Mouse (Mus musculus) skeletal muscle tissue, adult 2 months (tissue): ENCODE measurements at regions not wholly inside any gene's neighbourhood (a gene's known extent, or its start where the extent isn't known, plus 50 kb on each side); places are given as distances from the start of the nearest gene placed in this dataset.

Source experiments
- DNase-seq: peaks from one replicate; pipeline ENCODE4 v3.0.0-alpha.2; 2012; ENCODE audit warnings: low read depth, low spot score

DNA sequence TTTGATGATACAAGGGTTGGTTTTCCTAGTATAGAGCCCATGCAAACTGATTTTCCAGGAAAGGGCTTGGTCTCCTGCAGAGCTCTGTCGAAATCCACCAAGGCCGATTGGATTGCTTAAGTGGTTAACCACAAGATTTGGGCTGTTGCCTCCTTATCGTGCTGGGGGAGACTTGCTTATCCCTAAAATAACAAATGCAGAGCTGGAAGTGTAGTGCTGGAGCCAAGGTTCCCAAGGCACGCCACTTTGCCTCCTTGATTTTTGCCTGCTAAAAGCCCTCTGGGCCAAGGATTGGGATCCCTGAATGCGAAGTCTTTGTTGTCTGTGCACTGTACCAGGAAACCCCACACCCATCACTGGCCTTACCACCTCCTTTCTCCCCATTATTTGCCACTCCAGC, 52.8 kb upstream of the Tmem178 start:
- DNase-seq = no peak

DNA sequence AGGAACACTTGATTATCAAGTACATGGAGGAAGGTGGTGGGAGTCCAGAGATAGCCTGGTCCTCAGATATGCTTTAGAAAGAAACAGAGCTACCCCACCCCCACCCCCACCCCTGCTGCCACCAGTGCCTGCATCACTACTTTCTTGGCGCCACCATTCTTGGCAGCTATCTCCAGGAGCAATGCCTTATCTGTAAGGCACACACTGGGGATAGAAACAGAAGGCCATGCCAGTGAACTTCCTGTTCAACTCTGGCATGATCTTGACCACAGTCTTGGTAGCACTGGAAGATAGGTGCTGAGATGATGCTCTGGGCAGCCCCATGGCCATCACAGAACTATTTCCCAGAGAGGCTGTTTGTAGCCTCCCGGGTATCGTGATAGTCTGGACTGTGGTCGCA, 55.3 kb upstream of the Tmem178 start:
- DNase-seq = no peak

DNA sequence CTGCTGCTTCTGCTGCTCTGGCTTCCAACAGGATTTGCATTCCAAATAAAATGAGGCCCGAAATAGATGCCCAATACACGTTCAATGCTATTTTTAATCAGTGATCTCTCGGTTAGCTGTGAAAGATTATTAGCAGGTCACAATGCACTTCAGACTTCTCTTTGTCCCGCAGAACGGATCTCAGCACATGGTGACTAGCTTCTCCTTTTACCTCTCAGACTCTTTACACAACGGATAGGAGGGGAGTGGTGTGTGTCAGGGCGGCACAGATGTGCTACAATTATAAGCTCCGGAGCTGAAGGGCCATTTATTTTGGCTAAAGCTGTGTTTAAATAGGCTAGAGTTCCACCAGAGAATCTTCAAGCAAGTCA, 56.7 kb upstream of the Tmem178 start:
- DNase-seq = no peak

DNA sequence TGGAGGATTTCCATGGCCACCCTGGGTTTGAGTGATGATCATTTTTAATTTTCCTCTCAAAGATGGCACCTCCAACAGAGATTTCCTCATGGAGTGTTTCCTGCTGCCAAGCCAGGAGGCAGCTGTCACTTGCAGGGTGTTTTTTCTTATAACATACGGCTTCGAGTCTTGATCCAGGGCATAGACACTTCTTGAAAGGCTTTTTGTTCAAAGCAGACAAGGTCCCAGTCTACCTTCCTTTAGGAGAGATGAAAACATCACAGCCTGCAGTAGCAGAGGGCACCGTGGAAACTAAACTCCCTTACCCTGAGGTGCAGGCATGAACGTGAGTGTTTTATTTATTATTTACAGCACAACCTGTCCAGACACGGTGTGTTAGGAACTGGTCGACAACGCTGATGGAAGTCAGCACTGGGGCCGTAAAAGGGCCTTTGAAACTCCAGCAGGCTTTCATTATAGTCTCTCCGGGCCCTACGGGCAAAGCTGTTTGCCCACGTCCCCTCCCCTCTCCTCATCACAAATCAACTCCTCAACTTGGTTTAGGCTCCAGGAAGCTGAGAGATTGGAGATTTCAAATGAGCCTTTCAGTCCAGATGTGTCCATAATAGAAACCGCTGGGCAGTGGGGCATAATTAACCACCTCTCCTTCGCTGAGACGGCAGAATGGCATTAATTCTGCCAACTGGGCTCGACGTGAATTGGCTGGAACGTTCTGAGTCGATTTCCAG, 57.2 kb upstream of the Tmem178 start:
- no peak for DNase-seq

DNA sequence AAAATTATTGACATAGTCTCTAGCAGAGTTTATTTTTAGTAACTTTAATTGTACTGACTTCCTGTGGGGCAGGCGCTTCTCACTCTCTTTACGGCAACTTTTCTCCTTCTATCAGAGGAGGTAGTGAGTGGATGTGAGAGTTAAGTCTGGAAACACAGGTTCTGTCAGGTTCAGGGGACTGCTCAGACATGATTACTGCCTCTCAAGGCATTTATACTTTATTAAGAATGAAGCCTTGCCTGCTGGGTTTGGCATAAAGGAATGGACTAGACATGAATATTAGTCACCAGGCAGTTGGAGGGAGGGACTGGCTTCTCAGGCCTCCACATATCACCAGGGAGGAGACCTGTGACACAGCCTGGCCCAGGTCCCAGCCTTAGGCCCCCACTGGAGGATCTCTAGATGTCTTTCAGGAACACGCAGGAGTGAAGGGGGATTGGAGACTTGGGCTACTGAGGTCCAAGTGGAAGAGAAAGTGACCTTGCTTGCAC, 58.2 kb upstream of the Tmem178 start:
- DNase-seq = no peak

DNA sequence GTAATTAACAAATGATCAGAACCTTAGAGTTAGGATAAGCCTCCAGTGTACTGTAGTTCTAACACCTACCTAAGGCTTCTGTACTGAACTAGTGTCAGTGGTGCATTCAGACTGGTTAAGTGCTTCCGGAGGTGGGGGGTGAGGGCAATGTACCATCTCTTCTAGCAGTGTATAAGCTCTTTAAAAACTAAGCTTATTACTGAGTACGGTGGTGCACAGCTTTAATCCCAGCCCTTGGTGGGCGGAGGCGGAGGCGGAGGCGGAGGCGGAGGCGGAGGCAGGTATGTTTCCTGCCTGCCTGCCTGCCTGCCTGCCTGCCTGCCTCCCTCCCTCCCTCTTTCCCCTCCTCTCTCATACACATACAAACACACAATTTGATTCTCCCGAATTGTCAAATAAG, 58.7 kb upstream of the Tmem178 start:
- no peak for DNase-seq

DNA sequence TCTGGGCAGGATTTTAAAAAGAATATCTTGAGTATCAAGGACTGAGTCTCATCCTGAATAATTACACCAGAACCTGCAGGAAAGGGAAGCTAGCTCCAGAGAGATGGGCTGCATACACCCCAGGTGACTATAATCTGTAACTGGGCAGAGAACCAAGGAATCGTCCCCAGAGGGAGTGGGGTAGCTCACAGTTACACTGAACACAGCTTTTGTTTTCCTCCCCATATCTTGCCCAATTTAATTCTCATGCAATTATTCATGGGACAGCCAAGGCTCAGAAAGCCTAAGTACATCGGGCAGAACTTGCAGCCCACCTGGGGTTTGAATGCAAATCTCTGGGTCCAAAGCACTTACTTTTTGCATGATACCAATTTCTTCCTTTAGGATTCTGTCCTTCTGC, 59.5 kb upstream of the Tmem178 start:
- DNase-seq = no peak

DNA sequence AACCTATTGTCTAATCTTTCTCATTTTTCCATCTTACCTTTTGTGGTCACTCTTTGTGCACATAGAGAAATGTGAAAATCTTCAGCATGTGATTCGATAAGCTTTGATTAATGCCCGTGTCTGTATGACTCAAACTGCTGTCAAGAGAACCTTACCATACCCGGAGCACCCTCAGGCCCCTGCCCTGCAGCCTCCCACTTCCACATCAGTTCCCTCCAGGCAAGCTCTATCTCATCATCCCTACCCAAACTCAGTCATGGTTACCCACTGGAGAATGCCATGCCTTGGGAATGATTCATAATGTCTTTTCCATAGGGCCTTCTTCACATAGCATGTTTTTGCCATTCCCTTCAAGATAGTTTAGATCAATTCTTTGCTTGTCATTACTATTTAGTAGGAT, 62.0 kb upstream of the Tmem178 start:
- no peak for DNase-seq

DNA sequence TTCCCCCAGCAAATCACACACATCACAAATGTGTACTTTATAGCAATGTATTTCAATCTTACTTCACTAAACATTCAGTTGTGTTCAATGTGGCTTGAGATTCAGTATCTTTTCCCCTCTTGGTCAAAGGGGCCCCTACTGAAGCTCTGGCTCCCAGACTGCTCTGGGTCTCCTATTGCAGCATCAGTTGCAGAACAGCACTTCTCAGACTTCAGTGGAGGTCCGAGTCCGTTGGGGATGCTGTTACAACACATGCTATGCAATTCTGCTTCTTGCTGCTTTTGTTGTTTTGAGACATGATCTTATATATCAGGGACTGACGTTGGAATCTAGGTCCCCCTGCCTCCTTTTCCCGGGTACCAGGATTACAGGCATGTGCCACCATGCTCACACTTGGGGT, 64.1 kb upstream of the Tmem178 start:
- DNase-seq = no peak

DNA sequence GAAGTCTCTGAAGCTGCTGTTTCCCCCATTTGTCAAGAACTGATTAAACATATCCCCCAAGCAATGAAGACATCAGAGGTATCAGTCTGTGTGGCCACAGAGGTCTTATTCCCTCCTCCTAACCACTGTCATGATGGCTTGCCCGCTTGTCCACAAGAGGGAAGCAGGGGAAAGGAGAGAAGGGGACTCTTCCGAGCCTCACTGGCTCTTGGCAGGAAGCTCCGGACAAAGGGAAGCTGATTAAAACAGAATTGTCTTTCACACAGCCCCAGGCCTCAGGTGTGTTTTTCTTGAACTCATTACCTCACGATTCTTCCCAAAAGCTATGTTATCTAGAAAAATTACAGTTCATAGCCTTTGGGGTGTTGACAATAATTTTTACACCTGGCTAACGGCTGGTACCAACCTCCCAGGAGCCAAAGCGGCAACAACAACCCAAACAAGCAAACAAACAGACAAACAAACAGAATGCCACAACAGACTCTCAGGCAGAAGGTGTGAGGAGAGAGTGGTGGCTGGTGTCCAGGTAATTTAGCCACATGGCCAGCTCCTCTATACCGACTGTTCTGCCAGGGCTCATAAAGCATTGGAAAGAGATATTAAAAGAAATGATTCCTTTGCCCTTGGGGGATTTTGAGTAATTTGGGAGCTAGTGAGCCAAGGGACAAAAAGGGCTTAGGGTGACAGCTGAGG, 68.9 kb upstream of the Tmem178 start:
- DNase-seq = peak; percentile 15

DNA sequence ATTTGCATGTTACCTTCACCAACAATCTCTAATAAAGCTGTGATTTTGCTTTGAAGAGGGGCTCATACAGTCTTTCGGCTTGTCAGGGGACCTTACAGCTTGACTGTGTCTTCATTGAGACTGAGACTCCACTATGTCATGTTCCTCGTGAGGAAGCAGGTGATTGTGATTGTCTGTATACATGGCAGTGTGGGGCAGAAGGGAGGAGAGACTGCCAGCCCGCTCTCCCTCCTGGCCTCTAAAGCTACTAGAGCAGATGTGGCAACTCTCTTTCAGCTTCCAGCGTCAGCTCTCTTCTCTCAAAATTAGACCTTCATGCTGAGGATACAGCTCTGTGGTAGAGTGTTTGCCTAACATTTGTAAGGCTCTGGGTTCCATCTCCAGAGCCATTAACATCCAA, 73.5 kb upstream of the Tmem178 start:
- DNase-seq = no peak

DNA sequence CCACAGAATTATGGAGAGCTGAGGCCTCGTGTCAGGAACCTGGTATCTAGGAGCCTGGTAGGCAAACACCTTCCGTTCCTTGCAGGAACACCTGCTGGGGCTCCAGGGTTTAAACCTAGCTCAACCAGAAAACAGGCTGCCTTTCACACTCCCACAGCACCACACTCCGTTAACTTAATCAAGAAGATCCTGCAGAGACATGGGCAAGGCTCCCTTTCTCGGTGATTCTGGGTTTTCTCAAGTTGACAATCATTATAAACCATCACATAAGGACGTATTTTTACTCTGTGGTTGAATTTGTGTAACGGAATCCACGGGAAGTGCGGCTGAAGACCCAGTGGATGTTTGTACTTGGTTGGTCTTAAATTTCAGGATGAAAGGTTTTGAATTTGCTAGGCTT, 82.1 kb upstream of the Tmem178 start:
- DNase-seq = no peak

DNA sequence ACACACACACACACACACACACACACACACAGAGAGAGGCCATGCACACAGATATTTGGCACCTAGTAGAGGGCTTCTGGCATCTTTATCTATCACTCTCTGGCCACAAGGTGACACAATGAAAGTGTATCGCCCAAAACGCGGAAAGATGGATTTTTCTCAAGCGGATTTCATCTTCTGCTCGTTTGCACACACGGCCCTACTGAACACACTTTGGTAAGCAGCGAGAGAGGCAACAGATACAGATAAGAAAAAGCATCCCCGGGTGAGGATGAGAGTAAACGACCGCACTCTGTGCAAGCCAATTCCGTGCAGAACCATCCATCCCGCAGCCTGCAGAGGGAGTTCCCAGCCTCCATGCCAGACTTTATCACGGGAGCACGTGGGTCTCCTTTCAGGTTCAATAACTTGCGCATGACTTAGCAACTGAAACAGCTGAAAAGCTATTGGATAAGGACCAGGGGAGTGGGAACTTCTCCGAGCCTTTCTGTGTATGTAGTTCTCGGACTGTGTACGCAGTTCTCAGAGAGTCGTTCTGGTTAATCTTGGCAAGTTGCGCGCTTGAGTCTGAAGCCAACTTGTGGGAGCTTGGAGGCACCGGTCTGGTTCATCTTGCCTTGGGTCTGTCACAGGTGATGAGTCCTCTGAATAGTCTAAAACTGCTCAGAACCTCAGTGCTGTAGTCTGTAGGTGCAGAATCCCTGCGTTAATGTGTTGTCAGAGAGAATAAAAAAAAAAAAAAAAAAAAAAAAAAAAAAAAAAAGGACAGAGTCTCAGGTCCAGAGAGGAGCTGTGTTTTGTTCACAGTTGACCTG, 97.2 kb upstream of the Tmem178 start:
- DNase-seq = no peak

DNA sequence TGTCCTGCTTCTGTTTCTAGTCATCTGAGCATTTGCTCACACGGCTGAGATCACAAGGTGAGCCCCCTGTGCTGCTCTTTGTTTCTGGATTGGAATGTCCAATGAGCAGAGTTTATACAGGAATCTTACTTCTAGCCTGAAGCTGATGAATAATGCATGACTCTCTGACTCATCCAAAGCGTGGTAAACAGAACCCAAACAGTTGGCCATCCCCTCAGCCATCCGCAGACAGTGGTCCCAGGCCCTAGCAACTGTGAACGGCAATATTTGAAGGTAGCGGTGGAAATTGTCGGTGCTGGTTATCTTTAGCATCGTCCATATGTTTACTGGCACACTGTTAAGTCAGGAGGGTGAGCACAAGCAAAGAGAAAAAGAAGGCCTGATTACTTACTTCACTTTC, 99.1 kb upstream of the Tmem178 start:
- no peak for DNase-seq

DNA sequence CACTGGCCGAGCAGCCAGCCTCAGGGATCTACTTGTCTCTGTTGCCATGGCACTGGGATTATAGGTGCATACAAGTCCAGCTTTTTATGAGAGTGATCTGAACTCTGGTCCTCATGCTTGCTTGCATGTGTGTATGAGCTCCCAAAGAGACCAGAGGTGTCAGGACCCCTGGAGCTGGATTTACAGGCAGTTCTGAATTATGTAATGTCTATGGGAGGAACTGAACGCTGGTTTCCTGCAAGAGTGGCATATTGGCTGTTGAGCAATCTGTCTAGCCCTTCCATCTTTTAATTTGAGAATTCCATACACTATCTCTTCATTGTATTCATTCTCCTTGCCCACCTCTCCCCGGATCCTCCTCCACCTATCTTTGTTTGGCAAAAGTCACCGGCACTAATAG, 102.5 kb upstream of the Tmem178 start:
- no peak for DNase-seq

DNA sequence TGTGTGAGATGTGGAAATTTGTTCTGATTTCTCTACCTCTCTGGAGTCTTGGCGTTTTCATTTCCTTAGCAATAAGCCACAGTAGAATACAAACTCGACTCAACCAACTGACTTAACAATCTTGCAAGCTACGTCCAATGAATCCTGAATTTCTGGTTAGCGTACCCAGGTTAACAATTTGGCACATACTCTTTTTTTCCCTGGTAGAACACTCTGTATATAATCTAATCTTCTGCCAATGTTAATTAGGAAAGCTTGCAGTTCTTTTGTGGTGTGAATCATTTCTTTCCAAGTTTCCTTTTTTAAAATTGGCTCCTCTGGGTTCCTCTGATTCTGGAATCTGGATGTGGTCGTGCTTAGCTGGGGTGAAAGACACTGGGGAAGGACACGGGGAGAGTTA, 103.5 kb upstream of the Tmem178 start:
- no peak for DNase-seq

DNA sequence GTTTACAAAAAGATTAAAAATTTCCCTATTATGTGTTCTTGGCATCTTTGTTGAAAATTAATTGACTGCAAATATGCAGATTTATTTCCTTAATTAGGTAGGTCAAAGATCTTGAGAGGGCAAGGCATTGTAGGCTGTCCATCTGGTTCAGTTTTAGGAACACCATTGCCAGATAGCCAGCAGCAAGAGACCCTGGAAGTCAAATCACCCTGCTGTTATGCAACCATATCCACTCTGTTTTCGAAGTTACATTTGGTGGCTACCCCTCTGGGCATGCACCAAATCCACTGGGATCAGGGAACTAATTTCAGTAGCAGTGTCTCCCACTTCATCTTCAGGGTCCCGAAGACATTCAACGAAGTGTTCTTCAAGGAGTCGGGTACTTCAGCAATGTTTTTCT, 104.0 kb upstream of the Tmem178 start:
- DNase-seq = no peak

DNA sequence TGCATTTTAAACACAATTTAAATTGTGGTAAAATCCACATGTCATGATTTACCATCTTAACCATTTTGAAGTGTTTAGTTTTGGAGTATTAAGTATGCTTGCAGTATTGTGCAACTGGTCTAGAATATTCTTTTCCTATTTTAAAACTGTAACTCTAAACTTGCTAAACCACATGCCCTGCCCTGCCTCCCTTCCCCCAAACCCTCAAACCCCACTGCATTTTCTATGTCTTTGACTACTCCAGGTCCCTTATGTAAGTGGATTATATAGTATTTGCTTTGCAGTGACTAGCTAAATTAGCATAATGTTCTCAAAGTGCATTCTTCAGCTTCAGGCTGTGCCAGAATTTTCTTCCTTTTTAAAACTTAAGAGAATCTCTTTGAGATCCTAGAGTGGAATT, 106.4 kb upstream of the Map4k3 start:
- no peak for DNase-seq

DNA sequence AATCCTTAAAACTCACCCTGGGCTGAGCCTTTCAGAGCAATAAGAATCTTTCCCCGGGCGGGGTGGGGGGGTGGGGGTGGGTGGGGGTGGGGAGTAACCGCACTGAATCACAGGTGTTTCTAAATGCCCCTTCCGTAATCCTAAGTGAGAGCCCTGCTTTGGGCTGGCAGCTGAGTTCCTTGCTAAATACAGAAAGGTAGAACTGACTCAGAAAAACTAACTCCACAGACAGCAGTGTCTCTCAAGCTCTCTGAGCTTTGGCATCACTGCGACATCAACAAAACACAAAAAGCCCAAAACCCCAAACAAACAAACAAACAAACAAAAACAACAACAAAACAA, 105.9 kb upstream of the Map4k3 start:
- DNase-seq = no peak

DNA sequence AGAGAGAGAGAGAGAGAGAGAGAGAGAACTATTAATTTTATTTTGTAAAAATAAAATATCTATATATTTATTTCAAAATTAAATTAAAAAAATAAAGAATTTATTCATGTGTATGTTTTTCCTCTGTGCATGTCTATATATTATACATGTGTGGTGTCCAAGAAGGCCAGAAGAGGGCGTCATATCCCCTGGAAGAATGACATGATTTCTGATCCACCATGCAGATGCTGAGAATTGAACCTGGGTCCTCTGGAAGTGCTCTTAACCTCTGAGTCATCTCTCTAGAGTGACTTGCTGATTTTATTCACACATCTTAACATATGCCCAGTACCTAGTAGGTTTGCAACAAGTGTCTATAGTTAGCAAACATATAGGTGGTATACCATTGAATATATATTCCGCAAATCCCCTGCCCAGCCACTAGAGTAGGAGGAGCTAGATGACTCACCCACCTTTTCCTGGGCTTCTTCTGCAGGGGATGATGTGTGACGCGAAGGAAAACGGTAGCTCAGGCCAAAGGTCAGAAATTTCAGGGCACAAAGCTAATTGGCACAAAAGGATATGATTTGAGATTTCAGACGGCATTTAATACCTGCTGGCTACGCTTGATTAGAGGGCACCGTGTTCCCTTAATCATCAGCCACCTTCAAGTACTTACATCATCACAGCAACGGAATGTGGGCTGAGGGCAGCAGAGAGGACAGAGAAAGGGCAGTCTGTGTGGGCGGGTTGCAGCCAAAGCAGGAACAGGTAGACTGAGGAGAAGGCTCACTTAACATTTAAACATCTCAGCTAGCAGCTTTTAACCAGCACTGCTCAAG, 105.3 kb upstream of the Map4k3 start:
- no peak for DNase-seq

DNA sequence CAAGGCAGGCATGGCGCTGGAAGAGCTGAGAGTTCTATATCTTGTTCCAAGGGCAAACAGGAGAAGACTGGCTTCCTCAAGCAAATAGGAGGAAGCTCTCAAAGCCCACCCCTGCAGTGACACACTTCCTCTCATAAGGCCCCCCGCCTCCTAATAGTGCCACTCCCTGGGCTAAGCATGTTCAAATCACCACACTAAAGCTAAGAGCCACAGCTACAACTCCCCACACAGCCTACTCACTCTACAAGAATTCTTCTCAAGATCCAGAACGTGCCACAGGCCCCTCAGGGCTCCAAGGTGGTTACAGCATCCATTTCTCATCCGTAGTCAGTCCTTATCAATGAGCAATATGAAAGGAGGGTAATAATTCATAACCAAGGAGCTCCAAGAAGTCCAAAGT, 103.4 kb upstream of the Map4k3 start:
- no peak for DNase-seq

DNA sequence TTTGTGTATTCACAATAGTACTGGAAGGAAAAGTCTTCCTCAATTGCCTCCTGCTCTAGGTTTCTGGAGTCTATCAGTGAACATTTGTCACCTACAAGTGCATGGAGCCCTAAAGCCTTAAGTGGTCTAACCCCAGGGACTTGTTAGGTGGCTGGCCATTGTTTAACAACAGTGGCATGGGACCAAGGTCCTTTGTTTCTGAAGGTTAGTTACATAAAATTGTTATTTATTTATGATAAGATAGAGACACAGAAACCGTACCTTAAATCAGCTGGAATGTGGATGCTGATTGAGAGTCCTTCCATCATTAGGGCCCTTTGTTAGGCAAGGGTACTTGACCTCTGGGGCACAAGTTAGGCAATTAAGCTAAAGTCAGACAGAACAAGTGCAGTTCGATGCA, 99.6 kb upstream of the Map4k3 start:
- no peak for DNase-seq
